In the genomic region with DNA sequence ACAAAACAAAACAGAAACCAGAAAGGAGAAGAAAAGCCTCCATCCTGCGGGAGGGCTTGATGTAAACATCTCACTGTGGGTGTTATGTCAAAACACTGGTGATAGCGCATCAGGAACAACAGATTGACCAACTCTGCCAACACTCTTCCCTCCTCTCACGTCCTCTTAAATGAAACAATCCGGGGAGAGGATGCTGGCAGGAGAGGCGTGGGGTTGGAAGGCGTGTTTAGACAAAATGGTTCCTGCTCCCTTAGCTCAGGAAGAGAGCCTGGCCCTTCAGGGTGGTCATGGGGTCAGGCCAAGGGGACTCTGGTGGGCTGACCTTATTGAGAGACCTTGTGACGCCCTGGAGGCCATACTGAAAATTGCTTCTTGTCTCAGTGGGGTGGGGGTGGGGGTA, we compare ENCODE assay signal across 13 mouse cellular contexts.
DNase-seq lines count a peak whose midpoint lies in the region; ATAC-seq and TF ChIP-seq lines count a peak whose summit lies in the region.
"Had no signal": no experiment of that assay in that cellular context is flagged by ENCODE, and none has a peak within 500 bp of the region (broad histone marks: within the 10 kb centered on the region; RNA-seq: fewer than 3 reads in every experiment).

No protein-coding gene starts in this region.

- intact Hi-C loops in left cerebral cortex, postnatal 14 days (cut with DNase I): loop anchor here (5.0 kb wide), 1 partner anchor 78 kb away; no protein-coding TSS in a partner anchor

- no peak overlapping the region for H3K9ac ChIP-seq in lung, embryonic 15.5 days
- no peak overlapping the region for H3K9ac ChIP-seq in hindbrain, postnatal 0 days (replicated peaks; ENCODE audit: low read length)
- H3K9ac ChIP-seq: limb, embryonic 12.5 days had no signal

- H3K4me1 ChIP-seq in lung, embryonic 15.5 days: 0 out of 2 replicates have a peak, but pooled peaks cover 3% of the 10 kb centered on the region
- H3K4me1 ChIP-seq in hindbrain, postnatal 0 days (ENCODE audit: insufficient read depth, low read length): no peaks in the 10 kb centered on the region
- H3K4me1 ChIP-seq: limb, embryonic 12.5 days had no signal

- H3K9me3 ChIP-seq in lung, embryonic 15.5 days: no peaks in the 10 kb centered on the region
- no peaks in the 10 kb centered on the region for H3K9me3 ChIP-seq in hindbrain, postnatal 0 days (ENCODE audit: low read length)
- H3K9me3 ChIP-seq: limb, embryonic 12.5 days had no signal

- ATAC-seq in lung, embryonic 15.5 days (ENCODE audit: borderline replicate concordance, extremely low read depth, low FRiP score, low TSS enrichment): no peak
- ATAC-seq in hindbrain, postnatal 0 days: no peak
- ATAC-seq: CD4-positive, CD25-positive, alpha-beta regulatory T cell, adult 4 months; hindbrain, embryonic 16.5 days had no signal

- H3K27ac ChIP-seq in layer of hippocampus, adult 2 months: peak overlapping the region; percentile 19; the same call in 1 of the 2 replicates
- H3K27ac ChIP-seq in lung, embryonic 15.5 days: peak overlapping the region; percentile 7; the same call in 1 of the 2 replicates
- H3K27ac ChIP-seq in hindbrain, postnatal 0 days: no peak overlapping the region
- H3K27ac ChIP-seq: limb, embryonic 12.5 days; stomach, postnatal 0 days had no signal

- peak overlapping the region; percentile 13; the same call in 1 of the 2 replicates for H3K4me3 ChIP-seq in layer of hippocampus, adult 2 months
- H3K4me3 ChIP-seq in lung, embryonic 15.5 days: 0 out of 2 replicates have a peak overlapping the region, but pooled peaks have one; percentile 9
- H3K4me3 ChIP-seq in hindbrain, postnatal 0 days (ENCODE audit: low read length): no peak overlapping the region
- H3K4me3 ChIP-seq: limb, embryonic 12.5 days had no signal

- no peaks in the 10 kb centered on the region for H3K36me3 ChIP-seq in lung, embryonic 15.5 days
- no peaks in the 10 kb centered on the region for H3K36me3 ChIP-seq in hindbrain, postnatal 0 days (ENCODE audit: insufficient read depth, low read length)
- H3K36me3 ChIP-seq: limb, embryonic 12.5 days had no signal

- WGBS in lung, embryonic 15.5 days: 39% methylated on average over 7 of the region's 7 CpGs
- 72% methylated on average over 7 of the region's 7 CpGs for WGBS in hindbrain, postnatal 0 days

- no peaks in the 10 kb centered on the region for H3K27me3 ChIP-seq in lung, embryonic 15.5 days
- no peaks in the 10 kb centered on the region for H3K27me3 ChIP-seq in hindbrain, postnatal 0 days (ENCODE audit: insufficient read depth, low read length)
- H3K27me3 ChIP-seq: limb, embryonic 12.5 days had no signal

- no peak overlapping the region for H3K4me2 ChIP-seq in lung, embryonic 15.5 days
- no peak overlapping the region for H3K4me2 ChIP-seq in hindbrain, postnatal 0 days (ENCODE audit: low read depth, low read length)
- H3K4me2 ChIP-seq: limb, embryonic 12.5 days had no signal

- TF ChIP-seq CTCF in layer of hippocampus, adult 2 months (conservative IDR thresholded peaks at IDR 0.05): no peak
- TF ChIP-seq CTCF in hindbrain, postnatal 0 days (IDR thresholded peaks at IDR 0.05; ENCODE audit: low read depth): no peak

- no peak for DNase-seq in layer of hippocampus, adult 2 months (ENCODE audit: low spot score in 2 of 2)
- no peak for DNase-seq in layer of hippocampus, adult 18-20 months (ENCODE audit: low spot score in 2 of 2)
- DNase-seq in R1 (ENCODE audit: low read depth, low spot score): peak; percentile 23
- peak; percentile 23 to 50 for DNase-seq in monocyte, adult 2 months (ENCODE audit: low read depth in 1 of 2, low spot score in 2 of 2)
- no peak for DNase-seq in left cerebral cortex, postnatal 14 days (ENCODE audit: low spot score in 2 of 2)
- no peak for DNase-seq in hindbrain, postnatal 0 days (ENCODE audit: low spot score)
- DNase-seq: cerebellum, adult 9-11 months; gastrocnemius, postnatal 25 days had no signal

Comparison
In these comparisons a context has a peak if more than half of its experiments do, and no peak if none do; other contexts are left out.
1. DNase-seq: peak in R1 (single experiment) and monocyte, adult 2 months (2 of 2); none in layer of hippocampus, adult 2 months (0 of 2), layer of hippocampus, adult 18-20 months (0 of 2), left cerebral cortex, postnatal 14 days (0 of 2) and hindbrain, postnatal 0 days (single experiment).